Mouse (Mus musculus) ovary, postnatal 14 days (tissue): ENCODE results near the gene Ms4a10.

Experiments used
- DNase-seq: peaks from one replicate; pipeline ENCODE4 v3.0.0; 2022; ENCODE audit warnings: low spot score

Gene Ms4a10

DNA sequence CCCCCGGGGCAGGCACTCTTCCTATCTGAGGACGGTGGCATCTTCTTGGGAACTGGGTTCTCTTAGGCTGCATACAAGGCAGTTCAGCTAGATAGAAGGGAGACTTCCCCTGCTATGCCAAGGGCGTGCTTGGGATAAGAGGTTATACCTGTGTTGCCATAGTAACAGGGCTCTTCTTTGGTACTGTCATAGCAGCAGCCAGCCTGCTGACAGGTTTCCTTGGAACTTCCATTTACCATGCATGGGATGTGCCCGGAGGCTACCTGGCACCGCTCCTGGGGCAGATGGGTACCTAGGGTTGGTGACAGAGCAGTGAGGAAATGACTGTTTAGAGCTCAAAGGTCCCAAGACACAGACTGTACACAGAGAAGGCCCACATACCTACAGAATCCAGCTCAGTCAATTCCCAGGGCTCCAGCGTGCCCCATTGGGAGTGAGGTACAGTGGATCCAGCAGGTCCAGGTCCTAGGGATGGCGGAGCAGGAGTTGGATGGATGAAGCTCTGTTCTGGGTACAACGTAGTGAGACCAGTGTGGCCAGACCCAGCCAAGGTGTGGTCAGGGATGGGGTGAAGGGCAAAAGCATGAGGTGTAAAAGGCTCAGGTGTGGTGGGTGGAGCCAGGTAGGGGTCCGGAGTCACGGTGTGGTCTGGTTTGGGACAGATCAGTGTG is 56.0 kb downstream of the Ms4a10 start:
- DNase-seq, result no peak

DNA sequence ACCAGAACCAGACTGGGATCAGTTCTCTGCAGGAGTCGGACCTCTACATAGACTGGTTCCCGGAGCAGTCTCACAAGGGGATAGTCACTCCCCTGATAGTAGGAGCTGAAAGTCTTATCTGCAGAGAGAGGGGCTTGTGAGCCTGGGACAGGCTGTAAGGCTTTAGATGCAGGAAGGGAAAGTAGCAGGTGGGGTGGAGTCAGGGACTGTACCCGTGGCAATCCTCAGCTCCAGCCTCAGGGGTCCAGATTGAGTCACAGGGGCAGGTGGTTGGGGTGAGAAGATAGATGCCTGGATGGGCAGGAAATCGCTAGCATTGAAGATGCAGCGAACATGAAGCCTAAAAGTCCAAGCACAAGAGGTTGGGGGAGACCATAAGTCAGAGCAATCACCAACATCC is 58.0 kb downstream of the Ms4a10 start:
- DNase-seq, result no peak

DNA sequence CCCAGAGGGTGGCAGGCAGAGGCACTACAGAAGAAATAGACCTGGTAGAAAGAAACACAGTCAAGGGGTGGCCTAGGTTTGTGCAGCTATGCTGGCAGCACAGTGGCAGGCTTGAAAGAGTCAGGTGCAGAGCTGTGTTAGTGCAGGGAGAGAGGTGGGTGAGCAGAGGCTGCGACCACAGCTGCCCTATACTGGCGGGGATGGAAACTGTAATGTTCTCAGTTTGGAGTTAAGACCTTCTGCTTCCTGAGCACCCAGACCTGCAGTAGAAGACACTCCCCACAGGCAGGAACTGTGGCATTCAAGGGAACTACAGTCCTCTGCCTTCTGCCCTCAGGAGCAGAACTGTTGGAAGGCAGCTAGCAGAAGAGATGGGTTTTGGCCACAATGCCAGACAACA is 59.6 kb downstream of the Ms4a10 start:
- DNase-seq, result no peak

DNA sequence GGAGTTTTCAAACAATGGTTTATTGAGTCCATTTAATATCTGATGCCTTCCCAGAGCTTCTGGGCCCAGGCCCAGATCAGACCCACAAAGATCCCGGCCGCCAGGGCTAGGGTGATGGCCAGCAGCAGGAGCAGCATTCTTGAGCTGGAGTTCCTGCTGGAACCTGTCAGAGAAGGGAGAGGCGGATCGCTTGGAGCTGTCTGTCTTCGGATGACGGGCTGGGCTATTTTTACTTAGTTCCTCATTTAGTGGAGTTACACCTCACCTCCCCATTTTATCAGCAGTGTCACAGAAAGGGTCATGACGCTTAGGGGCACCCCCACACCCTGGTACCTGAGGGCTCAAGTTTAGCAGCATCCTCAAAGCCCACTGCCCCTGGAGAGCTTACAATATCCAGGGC is 60.2 kb downstream of the Ms4a10 start:
- no peak for DNase-seq
